Mouse (Mus musculus) midbrain, embryonic 14.5 days (tissue): Measurements from ENCODE around the gene Olfr979. TPM values are rescaled to one million over a fixed set of nuclear protein-coding genes. Genes with fewer than 3 reads are reported as not detected.
"Not testable (repeated sequence)": the region's sequence is repeated elsewhere in the genome, so short reads cannot be mapped to it uniquely, and the experiment has no call there.

Source experiments
- ATAC-seq: fragments of 200-750 bp; cut with Nextera tagmentation; 2 replicates; pipeline ENCODE4 v1.8.0; 2017; ENCODE audit warnings: moderate number of reproducible peaks, moderate library complexity; ENCODE audit not compliant: low FRiP score, low TSS enrichment
- DNase-seq: peaks from one replicate; pipeline ENCODE4 v3.0.0-alpha.2; 2015
- H3K27ac ChIP-seq: fragments of 300-500 bp; sonication (generic); replicated peaks from 2 replicates; pipeline ENCODE4 v1.5.1; 2014; ENCODE audit warnings: mild to moderate bottlenecking, low read depth, low read length, moderate library complexity
- H3K27me3 ChIP-seq: fragments of 300-500 bp; sonication (generic); 2 replicates; pipeline ENCODE4 v1.6.1; 2014; ENCODE audit warnings: low read length, control low read depth, mixed read lengths; ENCODE audit not compliant: control insufficient read depth, insufficient read depth
- H3K36me3 ChIP-seq: fragments of 300-500 bp; sonication (generic); 2 replicates; pipeline ENCODE4 v1.6.1; 2014; ENCODE audit warnings: low read length, control low read depth; ENCODE audit not compliant: control insufficient read depth, insufficient read depth
- H3K4me1 ChIP-seq: fragments of 300-500 bp; sonication (generic); 2 replicates; pipeline ENCODE4 v1.6.1; 2014; ENCODE audit warnings: mild to moderate bottlenecking, antibody characterized with exemption, low read length, control low read depth; ENCODE audit not compliant: control insufficient read depth, insufficient read depth
- H3K4me2 ChIP-seq: fragments of 300-500 bp; sonication (generic); 2 replicates; pipeline ENCODE4 v1.6.1; 2014; ENCODE audit warnings: mild to moderate bottlenecking, low read length, moderate library complexity
- H3K4me3 ChIP-seq: fragments of 300-500 bp; sonication (generic); replicated peaks from 2 replicates; pipeline ENCODE4 v1.5.1; 2014; ENCODE audit warnings: low read depth, low read length
- H3K9ac ChIP-seq: fragments of 300-500 bp; sonication (generic); replicated peaks from 2 replicates; pipeline ENCODE4 v1.6.1; 2014; ENCODE audit warnings: mild to moderate bottlenecking, low read length, moderate library complexity
- H3K9me3 ChIP-seq: fragments of 300-500 bp; sonication (generic); 2 replicates; pipeline ENCODE4 v1.6.1; 2016; ENCODE audit warnings: low read length, control low read depth, mixed read lengths; ENCODE audit not compliant: control insufficient read depth
- WGBS: fragments of 180-500 bp; shearing (Covaris S2); extraction: QIAGEN DNeasy Blood & Tissue Kit; methylation state at CpG from one replicate; pipeline ENCODE4 v1.1.7; 2014; 5-methylcytosine and 5-hydroxymethylcytosine counted together
- polyA plus RNA-seq: library from polyadenylated mRNA; unstranded; fragments of >200 nt; fragmentation: Nextera tagmentation; extraction: Ambion mirVana; gene quantifications from 2 replicates; pipeline ENCODE4 v1.2.1, GENCODE M21; 2014

Olfr979 gene
- polyA plus RNA-seq, result not detected in 2 replicates

GRCm38 (mm10) chr9:40003365-40003764 is at the start of gene Olfr979:
Olfr979 (minus strand) TSS chr9:40003465.
- Histone ChIP-seq H3K4me2 (no peak within 1 kb of the TSS), H3K4me1 (no peaks in the 10 kb centered on the region), H3K4me3 (no peak within 1 kb of the TSS), H3K27ac (no peak within 1 kb of the TSS), H3K9me3 (no peaks in the 10 kb centered on the region), H3K9ac (no peak within 1 kb of the TSS), H3K27me3 (no peaks in the 10 kb centered on the region), H3K36me3 (no peaks in the 10 kb centered on the region)
- DNase-seq (no peak), ATAC-seq (no peak)
- WGBS, result 97% methylated on average over 1 of the region's 1 CpGs

- no peak for ATAC-seq
- no peaks in the 10 kb centered on the region for H3K27me3 ChIP-seq
- WGBS, result 93% methylated on average over 19 of the region's 19 CpGs
These were observed 46.9 kb upstream of the Olfr979 start for GRCm38 (mm10) chr9:40050138-40050537.

GRCm38 (mm10) chr9:40021164-40021563 is 17.9 kb upstream of the Olfr979 start, which contains the start of gene Olfr981:
Olfr981 (plus strand) TSS chr9:40021464.
- Histone ChIP-seq H3K27me3 (no peaks in the 10 kb centered on the region), H3K27ac (no peak within 1 kb of the TSS), H3K9me3 (no peaks in the 10 kb centered on the region), H3K9ac (no peak within 1 kb of the TSS), H3K4me2 (no peak within 1 kb of the TSS), H3K4me3 (no peak within 1 kb of the TSS), H3K36me3 (no peaks in the 10 kb centered on the region), H3K4me1 (no peaks in the 10 kb centered on the region)
- WGBS, result 76% methylated on average over 2 of the region's 2 CpGs
- DNase-seq (no peak), ATAC-seq (no peak)

More at GRCm38 (mm10) chr9:40050138-40050537, 46.9 kb upstream of the Olfr979 start:
- Histone ChIP-seq H3K9ac (no peak overlapping the region), H3K9me3 (no peaks in the 10 kb centered on the region), H3K4me1 (no peaks in the 10 kb centered on the region), H3K36me3 (no peaks in the 10 kb centered on the region), H3K27ac (no peak overlapping the region), H3K4me2 (no peak overlapping the region), H3K4me3 (no peak overlapping the region)
- no peak for DNase-seq

- Histone ChIP-seq H3K4me2 (no peak within 1 kb of the TSS), H3K9me3 (no peaks in the 10 kb centered on the region), H3K27me3 (no peaks in the 10 kb centered on the region), H3K36me3 (no peaks in the 10 kb centered on the region), H3K27ac (no peak within 1 kb of the TSS), H3K4me1 (no peaks in the 10 kb centered on the region), H3K9ac (no peak within 1 kb of the TSS), H3K4me3 (no peak within 1 kb of the TSS)
- DNase-seq (no peak), ATAC-seq (no peak)
- 94% methylated on average over 1 of the region's 1 CpGs for WGBS
These were observed 6.2 kb upstream of the Olfr979 start, which contains the start of gene Olfr980 for GRCm38 (mm10) chr9:40009482-40009881. Olfr980 (minus strand) TSS chr9:40009582.

GRCm38 (mm10) chr9:39991813-39992212 is 11.5 kb downstream of the Olfr979 start, which contains the start of gene Olfr978:
Olfr978 (plus strand) TSS chr9:39992113.
- no peaks in the 10 kb centered on the region for H3K36me3 ChIP-seq
- DNase-seq (no peak), ATAC-seq (no peak)
- H3K4me3 ChIP-seq, result no peak within 1 kb of the TSS
- H3K27ac ChIP-seq, result no peak within 1 kb of the TSS
- H3K9me3 ChIP-seq, result no peaks in the 10 kb centered on the region
- no peak within 1 kb of the TSS for H3K9ac ChIP-seq
- H3K27me3 ChIP-seq, result no peaks in the 10 kb centered on the region
- WGBS, result 78% methylated on average over 2 of the region's 2 CpGs
- H3K4me2 ChIP-seq, result no peak within 1 kb of the TSS
- no peaks in the 10 kb centered on the region for H3K4me1 ChIP-seq

GRCm38 (mm10) chr9:39976581-39977145 is 26.6 kb downstream of the Olfr979 start:
- not testable (repeated sequence) for H3K4me1 ChIP-seq, ATAC-seq, H3K27me3 ChIP-seq, H3K9me3 ChIP-seq, H3K36me3 ChIP-seq, H3K27ac ChIP-seq, H3K9ac ChIP-seq, DNase-seq, H3K4me3 ChIP-seq, H3K4me2 ChIP-seq
- 92% methylated on average over 1 of the region's 1 CpGs for WGBS

GRCm38 (mm10) chr9:39961033-39961432 is 42.2 kb downstream of the Olfr979 start, which contains the start of gene Olfr976:
Olfr976 (minus strand) TSS chr9:39961133.
- H3K27ac ChIP-seq, H3K9me3 ChIP-seq, H3K27me3 ChIP-seq, H3K4me1 ChIP-seq, H3K9ac ChIP-seq, H3K4me3 ChIP-seq, DNase-seq, H3K36me3 ChIP-seq, ATAC-seq, H3K4me2 ChIP-seq: not testable (repeated sequence)
- WGBS, result 92% methylated on average over 6 of the region's 9 CpGs

- H3K36me3 ChIP-seq, result no peaks in the 10 kb centered on the region
- H3K4me1 ChIP-seq, result no peaks in the 10 kb centered on the region
- H3K27me3 ChIP-seq, result no peaks in the 10 kb centered on the region
- DNase-seq, result no peak
- 80% methylated on average over 1 of the region's 1 CpGs for WGBS
- no peak within 1 kb of the TSS for H3K9ac ChIP-seq
- no peaks in the 10 kb centered on the region for H3K9me3 ChIP-seq
- ATAC-seq, result no peak
- no peak within 1 kb of the TSS for H3K27ac ChIP-seq
- no peak within 1 kb of the TSS for H3K4me2 ChIP-seq
- H3K4me3 ChIP-seq, result no peak within 1 kb of the TSS
These were observed 51.3 kb downstream of the Olfr979 start, which contains the start of gene Olfr975 for GRCm38 (mm10) chr9:39951946-39952345. Olfr975 (minus strand) TSS chr9:39952046.
